Mouse (Mus musculus) spleen, postnatal 4 days (tissue): Measurements from ENCODE around the gene Nemp1.
A peak's percentile ranks its signal among the peaks of the same experiment; 100 is the strongest.

Source experiments
- DNase-seq, 2 experiments: peaks; one replicate each; pipeline ENCODE4 v3.0.0; 2022; ENCODE audit warnings: low spot score in 2 of 2

Gene Nemp1

DNA sequence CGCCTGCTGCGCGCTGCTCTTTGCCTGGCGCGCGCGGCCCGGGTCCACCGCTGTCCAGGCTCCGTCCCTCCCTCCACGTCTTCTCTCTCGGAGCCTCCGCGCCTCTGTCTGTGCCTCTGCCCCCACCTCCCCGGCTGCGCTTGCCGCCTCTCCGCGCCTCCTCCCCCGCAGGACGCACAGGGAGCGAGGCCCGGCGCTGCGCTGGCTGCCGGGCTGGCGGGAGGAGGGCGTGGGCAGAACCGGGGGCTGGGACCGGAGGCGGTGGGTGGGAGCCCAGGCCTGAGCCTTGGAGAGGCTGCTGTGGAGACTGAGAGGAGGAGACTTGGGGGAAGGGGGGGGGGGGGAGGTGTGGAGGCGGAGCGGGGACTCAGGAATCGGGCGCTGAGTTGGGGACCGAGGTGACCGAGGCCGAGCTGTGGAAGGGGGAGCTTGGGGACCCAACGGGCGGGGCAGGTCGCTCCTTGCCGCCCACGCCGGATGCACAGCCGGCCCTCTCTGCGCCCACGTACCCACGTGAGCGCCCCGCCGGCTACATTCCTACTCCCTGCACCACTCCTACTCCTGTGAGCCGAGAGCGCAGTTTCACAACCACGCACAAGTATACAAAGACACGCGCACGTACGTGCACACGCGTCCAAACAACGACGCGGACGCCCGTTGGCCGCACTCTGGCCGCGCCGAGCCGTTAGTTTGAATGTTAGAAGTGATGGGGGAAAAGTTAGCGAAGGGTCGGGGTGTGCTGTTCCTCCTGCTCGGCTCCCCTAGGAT, at the start of gene Nemp1:
Gene Nemp1, plus strand, starts transcription at position 401 of the 768 bp plus-strand sequence.
- peak; percentile 59 to 77 for DNase-seq

DNA sequence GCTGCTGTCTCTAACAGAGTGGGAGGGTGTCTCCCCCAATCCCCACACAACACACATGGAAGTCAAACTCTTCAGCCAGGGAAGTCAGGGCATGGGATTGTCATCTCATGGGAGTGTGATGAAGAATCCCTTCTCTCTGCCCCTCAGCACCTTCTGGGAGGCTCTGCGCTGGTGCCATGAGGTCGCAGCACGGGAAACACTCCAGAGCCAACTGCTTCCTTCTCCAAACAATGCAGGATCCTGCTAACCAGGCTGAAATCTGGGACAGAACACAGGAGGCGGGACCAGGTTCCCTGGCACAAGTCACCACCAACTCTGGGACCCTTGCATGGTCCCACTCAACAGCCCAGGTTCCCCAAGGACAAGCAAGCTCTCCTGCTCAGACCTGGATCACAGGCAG, 49.4 kb upstream of the Nemp1 start:
- DNase-seq = no peak

DNA sequence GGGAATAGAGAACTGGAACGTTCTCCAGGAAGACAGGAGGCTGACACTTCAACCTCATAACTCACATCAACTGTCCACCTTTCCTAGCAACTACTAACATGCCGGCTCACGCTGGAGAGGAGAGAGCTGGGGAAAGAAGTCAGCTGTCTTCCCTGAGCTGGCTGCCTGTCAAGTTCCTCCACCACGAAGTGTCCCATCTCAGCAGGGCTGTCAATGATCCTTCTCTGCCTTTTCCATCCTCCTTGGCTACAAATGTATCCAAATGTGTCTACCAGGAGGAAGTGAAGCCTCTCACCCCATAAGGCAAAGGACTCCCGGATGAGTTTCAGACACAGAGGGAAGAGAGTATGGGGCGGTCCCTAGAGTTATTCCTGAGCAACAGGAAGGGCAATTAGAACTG, 48.5 kb upstream of the Nemp1 start:
- DNase-seq = no peak

DNA sequence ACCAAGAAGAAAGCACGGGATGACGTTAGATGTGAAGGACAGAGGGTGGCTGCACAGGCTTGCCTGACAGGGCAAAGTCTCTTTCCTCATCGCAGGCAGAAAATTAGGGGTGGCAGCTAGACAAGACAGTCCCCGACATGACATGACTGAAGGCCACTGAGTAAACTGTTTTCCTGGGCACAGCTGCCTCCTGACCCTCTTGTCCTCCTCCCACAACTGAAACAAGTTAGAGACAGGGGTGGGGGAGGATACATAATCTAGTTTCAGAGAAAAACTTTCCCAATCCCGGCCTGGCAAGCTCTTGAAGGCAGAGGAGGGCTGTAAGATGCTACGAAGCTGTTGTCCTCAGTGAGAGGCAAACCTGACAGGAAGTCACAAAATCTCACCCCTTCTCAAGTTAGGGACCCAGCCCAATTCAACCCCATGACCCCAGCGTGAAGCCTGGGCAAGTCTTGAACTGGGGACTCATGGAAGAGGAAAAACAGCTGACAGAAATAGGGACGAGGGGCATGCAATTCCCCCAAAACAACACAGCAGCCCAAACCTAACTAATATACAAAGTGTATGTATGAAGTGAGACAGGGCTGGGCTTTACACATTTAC, 47.5 kb upstream of the Nemp1 start:
- DNase-seq = no peak

DNA sequence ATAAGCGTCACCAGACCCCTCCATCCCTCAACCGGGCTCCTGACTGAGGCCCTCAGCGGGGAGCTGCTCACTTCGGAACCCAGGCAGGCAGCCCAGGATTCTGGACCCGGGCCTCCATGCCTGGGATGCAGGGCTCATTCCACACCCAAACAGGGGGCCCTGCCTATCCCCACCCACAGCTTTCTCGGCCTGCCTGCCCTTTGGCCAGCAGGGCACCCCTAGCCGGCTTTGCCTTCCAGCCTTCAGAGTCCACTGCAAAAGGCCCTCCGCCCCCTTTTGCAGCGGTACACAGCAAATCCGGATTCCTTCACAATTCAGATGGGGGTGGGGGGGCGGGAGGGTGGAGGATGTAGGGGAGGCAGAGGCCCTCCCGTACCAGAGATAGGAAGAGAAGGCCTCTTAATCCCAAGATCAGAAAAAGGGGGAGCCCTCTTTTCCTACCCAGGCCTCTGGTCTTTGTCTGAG, 46.7 kb upstream of the Nemp1 start:
- DNase-seq = no peak

DNA sequence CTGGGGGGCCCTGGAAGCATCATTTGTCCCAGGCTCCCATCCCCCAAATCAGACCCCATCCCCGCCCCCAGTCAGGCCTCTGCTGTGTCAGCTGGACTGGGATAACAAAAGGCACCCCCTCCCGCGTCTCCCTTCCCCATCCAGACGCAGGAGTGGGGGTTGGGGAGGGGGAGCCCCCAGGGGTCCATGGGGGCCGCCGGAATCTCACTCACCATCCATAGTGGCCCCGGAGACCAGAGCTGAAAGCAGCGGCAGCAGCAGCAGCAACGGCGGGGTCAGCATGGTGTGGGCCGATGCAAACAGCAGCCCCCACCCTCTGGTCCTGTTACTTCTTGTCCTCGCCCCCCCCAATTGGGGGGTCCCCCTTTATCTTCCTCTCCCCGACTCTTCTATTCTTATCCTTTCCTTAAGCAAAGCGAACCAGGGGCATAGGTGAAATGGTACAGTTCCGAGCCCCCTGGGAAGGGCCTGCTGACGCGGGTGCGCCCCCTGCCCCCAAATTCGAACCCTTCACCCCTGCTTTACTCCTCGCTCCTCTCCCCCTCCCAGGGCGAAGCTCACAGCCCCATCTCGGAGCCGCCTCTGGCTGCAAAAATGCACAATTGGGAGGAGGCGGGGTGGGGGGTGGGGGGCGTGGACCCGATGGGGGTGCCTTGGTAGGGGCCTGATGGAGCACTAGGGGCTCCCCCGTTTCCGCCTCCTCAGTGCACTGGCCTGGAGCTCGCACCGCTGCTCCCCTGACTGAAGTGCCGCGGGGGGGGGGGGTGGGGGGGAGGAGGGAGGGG, 46.1 kb upstream of the Nemp1 start, which contains the start of gene Lrp1:
Gene Lrp1, minus strand, starts transcription at position 743 of the 785 bp plus-strand sequence.
- no peak for DNase-seq

DNA sequence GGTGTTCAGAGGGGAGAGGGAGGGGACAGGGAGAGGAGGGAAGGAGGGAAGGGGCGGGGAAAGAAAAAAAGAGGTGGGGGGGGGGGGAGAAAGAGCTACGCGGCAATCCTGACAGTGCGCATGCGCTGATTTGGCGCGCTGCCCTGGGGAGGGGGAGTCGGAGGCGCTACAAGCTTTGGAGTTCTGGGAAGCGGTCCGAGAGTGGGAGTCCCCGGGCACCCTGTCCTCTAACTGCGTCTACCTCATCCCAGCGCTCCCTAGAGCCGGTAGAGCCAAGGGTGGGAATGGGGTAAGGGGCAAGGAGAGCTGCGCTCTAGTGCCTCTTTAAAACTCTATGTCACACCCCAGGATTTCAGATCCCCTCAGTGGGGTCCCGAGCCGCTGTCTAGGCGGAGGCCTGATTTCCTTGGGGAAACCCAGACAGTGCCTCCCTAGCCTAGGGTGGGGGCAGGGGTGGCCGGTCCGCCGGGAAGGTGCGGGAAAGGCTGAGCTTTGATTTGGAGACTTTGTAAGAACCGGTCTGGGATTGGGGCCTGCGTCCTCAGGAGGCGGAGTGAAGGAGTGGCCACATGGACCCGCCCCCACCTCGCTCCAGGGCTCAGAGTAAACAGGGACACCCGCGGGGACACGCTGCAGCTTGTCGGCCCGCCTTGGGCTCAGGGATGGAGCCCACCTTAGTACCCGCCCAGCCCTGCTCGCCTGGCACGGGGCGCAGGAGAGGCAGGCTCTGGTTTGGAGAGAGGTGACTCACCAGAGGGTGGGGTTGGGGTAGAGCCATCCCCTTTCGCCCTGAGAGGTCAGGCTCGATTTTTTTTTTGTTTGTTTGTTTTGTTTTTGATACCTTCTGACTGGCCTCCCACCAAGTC, 45.3 kb upstream of the Nemp1 start:
- DNase-seq = peak; percentile 55 to 74

DNA sequence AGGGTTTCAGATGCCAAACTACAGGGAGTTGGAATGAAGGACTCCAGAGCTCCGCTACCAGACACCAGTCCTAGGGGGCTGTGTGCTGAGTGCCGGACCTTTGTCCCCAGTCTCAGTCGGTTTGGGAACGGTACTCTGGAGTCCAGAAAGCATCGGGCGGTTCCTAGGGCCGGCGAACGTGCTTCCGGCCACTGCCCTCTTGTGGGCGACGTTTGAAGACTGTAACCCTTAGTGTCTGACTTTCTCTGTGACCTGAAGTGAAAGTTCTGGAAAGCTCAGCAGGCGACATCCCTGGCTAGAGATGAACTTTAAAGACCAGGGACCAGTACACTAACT, 44.7 kb upstream of the Nemp1 start:
- peak in 1 of 2 experiments; percentile 70 for DNase-seq

DNA sequence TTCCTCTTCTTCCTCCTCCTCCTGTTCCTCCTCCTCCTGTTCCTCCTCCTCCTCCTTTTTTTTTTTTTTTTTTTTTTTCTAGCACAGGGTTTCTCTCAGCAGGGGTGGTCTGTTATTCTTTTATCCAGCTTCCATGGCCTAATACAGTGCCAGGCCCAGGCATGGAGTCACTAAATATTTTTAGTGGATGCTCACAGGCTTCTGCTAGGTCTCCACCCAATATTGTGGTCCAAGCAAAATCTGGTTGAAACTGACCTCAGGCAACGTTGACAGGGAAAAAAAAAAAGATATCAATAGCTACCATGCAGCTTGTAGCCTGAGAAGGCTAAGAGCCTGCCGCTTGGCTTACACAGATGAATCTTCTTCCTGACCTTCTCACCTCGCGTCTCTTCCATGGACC, 44.0 kb upstream of the Nemp1 start:
- DNase-seq = no peak

DNA sequence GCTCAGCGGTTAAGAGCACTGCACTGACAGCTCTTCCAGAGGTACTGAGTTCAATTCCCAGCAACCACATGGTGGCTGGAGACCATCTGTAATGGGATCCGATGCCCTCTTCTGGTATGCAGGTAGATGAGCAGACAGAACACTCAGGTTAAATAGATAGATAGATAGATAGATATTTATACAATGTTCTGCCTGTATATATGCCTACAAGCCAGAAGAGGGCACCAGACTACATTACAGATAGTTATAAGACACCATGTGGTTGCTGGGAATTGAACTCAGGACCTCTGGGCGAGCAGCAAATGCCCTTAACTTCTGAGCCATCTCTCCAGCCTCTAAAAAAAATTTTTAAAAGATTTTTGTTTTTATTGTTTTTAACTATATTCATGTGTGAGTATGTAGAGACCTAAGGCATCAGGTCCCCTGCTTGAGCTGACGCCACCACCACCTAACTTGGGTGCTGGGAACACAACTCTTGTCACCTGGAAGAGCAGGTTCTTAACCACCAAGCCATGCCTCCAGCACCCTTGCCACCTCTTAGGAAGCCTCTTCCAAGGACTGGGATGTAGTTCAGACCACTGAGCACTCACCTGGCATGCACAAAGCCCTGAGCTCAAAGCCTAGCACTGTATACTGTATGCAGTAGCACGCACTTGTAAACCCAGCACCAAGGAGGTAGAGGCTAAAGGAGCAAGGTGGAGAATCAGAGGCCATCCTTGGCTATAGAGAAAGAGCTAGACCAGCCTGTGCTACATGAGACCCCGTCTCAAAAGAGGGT, 43.1 kb upstream of the Nemp1 start:
- DNase-seq = no peak

DNA sequence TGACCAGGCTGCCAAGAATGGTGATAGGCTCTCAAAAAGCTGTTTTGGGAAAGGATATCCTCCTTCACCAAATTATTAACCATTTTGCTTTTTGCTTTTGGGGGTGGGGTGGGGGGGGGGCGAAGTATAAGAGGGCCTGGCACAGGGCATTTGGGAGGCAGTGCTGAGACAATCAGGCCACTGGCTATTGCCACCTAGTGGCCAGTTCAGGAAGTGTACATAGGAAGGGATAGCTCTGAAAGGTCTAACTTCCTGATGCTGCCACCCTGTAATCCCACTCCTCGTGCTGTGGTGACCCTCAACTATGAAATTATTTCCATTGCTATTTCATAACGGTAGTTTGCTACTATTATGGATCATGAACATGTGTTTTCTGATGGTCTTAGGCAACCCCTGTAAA, 40.3 kb upstream of the Nemp1 start:
- DNase-seq = no peak

DNA sequence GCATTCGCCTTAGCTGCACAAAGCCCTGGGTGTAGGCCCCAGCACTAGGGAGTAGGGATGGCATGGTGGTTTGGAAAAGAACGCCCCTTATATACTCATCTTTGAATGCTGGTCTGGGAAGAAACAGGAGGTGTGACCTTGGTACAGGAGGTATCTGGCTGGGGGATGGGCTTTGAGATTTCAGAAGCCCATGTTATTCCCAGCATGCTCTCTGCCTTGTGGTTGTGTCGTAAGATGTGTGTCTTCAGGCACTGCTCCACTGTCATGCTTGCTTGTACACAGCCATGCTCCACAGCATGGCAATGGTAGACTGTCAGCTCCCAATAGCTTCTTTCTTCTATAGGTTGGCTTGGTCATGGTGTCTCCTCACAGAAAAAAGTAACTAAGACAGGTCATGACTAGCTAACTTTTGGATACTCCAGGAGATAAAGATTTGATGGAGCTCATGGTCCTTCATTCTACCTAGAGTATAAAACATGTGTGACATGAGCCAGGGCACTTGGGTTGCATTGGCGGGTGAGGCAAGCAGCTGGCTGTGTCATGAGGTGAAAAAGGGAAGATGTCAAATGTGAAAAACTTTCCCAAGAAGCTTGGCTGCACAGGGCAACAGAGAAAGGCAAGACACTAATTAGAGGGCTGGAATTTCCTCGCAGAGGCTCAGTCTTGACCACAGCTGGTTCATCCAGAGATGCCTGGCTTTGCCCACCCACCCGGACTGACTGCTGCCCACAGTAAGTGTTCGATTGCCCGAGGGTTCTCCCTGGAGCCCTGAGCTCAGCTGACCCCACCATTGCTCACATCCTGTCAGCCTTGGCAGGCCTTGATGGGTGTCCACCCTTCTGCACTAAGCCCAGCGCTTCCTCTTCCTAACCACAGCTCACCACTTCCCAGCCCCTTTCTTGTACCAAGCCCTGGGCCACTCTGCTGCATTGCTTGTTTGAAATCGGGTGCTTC, 35.2 kb upstream of the Nemp1 start:
- no peak for DNase-seq

DNA sequence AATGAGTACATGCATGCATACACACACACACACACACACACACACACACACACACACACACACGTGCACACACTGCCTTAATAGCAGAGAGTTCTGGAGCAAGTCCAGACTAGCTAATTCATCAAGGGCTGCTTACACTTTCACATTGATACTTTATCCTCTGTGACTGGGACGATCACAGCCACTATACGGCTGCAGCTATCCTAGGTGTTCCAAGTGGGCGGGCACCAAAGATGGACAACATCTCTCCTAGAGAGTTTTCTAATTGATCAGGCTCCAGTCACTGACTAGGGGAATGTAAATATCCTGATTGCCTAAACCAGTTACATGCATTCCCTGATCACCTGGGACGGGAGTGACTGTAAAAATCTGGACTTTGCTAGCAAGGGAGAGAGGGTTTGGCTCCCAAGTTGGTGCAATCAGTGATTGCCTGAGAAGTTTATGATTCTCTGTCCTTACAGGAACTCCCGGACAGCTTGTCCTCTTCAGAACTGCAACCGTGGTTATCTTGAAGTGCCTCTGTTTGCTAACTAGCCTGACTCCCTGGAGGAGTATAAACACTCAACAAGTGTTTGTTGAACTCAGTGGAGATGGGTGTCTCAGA, 33.9 kb upstream of the Nemp1 start:
- no peak for DNase-seq

DNA sequence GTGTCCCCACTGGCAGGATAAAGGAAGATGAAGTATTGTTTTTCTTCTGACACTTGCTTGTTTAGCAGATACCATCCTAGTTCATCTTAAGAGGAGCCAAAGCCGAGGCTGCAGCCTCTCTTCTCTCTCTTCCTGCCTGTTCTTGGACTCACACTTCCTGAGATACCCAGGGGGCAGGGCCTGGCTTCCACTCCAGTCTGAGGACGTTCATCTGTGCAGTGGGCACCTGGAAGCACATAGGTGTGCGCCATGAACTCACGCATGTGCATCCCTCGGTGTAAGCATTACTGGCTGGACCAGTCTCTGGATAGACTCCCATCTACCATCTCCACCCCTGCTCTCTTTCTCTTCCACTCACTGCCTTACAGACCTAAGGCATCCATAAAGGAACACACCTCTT, 26.3 kb upstream of the Nemp1 start:
- DNase-seq = no peak

DNA sequence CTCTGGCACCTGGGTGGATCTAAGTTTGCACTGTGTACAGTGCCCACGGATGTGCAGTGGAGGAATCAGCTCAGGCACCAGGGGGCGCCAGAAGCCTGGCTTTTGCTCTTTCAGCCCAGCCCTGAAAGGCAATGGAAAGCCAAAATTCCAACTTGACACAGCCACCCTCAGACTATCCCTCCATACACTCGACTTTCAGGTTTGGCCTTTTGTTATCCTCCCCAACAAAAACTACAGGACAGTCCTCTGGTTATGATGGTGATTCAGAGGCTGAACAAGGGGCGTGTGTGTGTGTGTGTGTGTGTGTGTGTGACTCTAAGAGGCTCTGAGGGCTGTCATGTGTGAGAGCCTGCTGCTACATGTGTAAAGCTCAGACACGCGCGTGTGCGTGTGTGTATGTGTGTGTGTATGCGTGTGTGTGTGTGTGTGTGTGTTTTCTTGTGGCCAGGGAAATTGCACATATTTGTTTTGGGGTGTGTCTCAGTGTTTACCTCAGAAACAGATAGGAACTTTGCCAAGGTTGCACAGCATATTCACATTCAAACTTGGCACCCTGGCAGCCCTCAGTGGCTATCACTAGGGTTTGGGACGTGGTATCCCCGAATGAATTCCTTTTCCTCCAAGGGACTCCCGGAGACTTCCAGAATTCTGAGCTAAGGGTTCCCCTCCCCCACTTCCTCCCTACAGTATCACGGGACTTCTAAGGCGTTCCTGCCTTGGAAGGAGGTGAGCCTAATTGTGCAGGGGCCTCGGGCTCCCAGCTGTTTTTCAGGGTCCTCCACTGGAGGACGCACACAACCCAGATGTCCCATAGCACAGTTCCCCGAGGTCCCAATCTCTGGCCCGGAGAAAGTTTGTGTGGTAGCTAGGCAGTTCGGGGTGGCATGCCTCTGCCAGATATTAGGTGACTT, 24.6 kb upstream of the Nemp1 start:
- DNase-seq = peak; percentile 89 to 96

DNA sequence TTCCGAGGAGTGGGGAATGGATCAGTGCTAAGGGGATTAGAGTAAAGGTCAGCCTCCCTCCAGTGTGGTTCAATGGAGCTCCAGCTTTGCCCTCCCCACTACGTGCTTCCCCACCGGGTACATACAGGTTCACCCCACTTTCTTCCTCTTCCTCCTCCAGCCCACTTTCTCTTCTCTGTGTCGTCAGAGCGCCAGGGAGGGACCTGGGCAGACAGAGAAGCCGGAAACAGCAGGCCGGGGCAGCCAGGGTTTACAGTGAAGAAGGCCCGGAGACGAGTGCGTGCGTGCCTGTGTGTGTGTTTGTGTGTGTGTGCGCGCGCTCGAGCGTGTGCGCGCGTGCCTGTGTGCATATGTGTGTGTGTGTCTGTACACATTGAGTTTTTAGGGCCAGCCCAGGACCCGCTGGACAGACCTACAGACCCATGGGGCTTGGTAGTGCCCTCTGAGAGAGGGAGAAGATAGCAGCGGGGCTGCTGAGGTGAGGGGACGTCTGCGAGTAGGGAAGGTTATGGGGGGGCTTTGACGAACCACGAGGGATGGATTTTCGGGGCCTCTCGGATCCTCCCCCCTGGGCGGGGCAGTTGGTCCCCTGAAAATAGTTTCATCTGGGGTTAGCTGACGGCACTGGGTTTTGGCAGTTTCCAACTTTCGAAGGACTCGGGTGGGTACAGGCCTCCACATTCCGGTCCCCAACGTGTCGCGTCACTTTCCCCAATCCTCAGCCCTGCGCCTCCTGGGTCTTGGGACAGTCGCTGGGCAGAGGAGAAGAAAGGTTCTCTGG, 23.7 kb upstream of the Nemp1 start, which contains the start of gene Stat6:
Gene Stat6, plus strand, starts transcription at position 215 of the 781 bp plus-strand sequence.
- peak; percentile 82 to 89 for DNase-seq

DNA sequence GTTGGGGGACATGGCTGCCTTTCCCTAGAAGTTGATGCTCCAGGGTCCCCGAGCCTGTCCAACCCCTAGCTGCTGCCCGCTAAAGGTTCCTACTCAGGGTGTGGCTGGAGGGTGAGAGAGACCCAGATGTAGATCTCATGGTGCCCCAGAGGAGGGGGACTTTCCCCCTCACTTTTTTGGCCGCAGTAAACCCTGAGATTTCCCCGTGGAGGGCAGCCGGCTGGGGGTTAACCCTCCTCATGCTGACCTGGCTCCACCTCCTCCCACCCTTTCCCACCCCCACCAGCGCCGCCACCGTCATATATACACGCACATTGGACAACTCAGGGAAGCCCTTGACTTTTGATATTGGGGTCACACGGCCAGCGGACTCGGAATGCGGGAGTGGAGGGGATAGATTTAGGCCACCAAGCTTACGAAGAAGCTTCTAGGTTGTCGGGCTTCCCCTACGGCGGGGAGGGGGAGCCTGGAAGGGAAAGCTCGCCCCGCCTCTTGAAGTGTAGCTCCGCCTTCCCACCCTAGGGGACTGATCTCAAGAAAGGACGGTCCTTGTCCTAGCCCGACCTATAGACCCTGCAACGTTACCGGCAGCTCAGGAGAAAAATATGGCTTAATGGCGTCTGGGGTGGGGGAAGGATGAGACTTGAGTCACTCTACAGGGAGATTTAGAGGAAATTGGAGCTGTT, 23.0 kb upstream of the Nemp1 start:
- DNase-seq = peak; percentile 78 to 87
